Mouse (Mus musculus) midbrain, embryonic 10.5 days (tissue): ENCODE measurements around the gene Grin2c. TPM values are rescaled to one million over a fixed set of nuclear protein-coding genes. Genes with fewer than 3 reads are reported as not detected.

Experiments
- DNase-seq: peaks from one replicate; pipeline ENCODE4 v3.0.0-alpha.2; 2017; ENCODE audit warnings: low spot score
- H3K27ac ChIP-seq: fragments of 300-500 bp; sonication (generic); replicated peaks from 2 replicates; pipeline ENCODE4 v1.5.1; 2016; ENCODE audit warnings: mild to moderate bottlenecking
- H3K27me3 ChIP-seq: fragments of 300-500 bp; sonication (generic); 2 replicates; pipeline ENCODE4 v1.6.1; 2016; ENCODE audit warnings: low read depth, mild to moderate bottlenecking; ENCODE audit not compliant: poor library complexity, severe bottlenecking
- H3K36me3 ChIP-seq: fragments of 300-500 bp; sonication (generic); 2 replicates; pipeline ENCODE4 v1.6.1; 2016; ENCODE audit warnings: mild to moderate bottlenecking, moderate library complexity
- H3K4me1 ChIP-seq: fragments of 300-500 bp; sonication (generic); 2 replicates; pipeline ENCODE4 v1.6.1; 2016
- H3K4me3 ChIP-seq: fragments of 300-500 bp; sonication (generic); 2 replicates; pipeline ENCODE4 v1.5.1; 2016; ENCODE audit warnings: mild to moderate bottlenecking, moderate library complexity
- H3K9me3 ChIP-seq: fragments of 300-500 bp; sonication (generic); replicated peaks from 2 replicates; pipeline ENCODE4 v1.6.1; 2016; ENCODE audit warnings: mild to moderate bottlenecking
- WGBS: fragments of 180-500 bp; shearing (Covaris S2); methylation state at CpG from one replicate; pipeline ENCODE4 v1.1.7; 2016; 5-methylcytosine and 5-hydroxymethylcytosine counted together
- polyA plus RNA-seq: library from polyadenylated mRNA; unstranded; fragments of >200 nt; fragmentation: Nextera tagmentation; extraction: Ambion mirVana; gene quantifications from 2 replicates; pipeline ENCODE4 v1.2.1, GENCODE M21; 2016

Grin2c gene
- polyA plus RNA-seq, 1 experiment from 2014 or later, result 0.02 TPM

DNA sequence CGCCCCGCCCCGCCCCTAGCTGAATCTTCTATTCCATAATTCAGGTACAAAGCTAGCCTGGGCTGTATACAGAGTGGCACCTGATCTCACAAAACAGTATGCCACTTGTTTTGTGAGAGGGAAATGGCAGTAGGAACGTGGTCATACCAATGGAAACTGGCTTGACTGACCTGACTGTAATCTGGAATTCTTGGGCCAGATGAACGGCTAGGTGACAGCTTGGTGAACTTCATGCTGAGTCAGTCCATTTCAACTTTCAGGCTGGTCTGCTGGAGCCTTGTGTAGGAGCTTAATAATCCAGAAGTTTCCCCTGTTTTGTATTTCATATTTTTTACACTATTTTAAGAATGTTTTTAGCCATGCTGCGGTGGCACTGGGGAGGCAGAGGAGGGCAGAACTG lies 11.1 kb upstream of the Grin2c start:
- Histone ChIP-seq H3K4me3 (peak overlapping the region; percentile 65), H3K27me3 (no peaks in the 10 kb centered on the region)
- 72% methylated on average over 6 of the region's 6 CpGs for WGBS

DNA sequence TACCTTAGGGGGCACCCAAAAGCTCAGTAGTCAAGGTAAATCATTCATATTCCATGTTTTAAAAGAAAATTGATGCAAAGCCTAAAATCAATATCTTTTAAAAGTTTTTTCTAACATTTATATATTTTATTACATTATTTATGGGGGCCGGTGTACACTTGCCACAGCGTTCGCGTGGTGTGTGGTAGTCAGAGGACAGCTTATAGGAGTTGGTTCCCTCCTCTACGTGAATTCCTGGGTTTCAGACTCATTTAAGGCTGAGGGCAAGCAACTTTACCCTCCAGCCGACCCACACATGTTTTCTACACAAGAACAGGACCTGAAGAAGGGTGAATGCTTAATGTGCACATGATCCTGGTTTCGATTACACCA lies 10.5 kb upstream of the Grin2c start:
- WGBS, result 26% methylated on average over 7 of the region's 7 CpGs
- peak overlapping the region; percentile 65 for H3K4me3 ChIP-seq
- H3K9me3 ChIP-seq, result no peaks in the 10 kb centered on the region
- H3K4me1 ChIP-seq, result peaks cover 44% of the 10 kb centered on the region
- H3K27ac ChIP-seq, result peak overlapping the region; percentile 88
- no peaks in the 10 kb centered on the region for H3K27me3 ChIP-seq
- no peak for DNase-seq
- no peaks in the 10 kb centered on the region for H3K36me3 ChIP-seq

More for the DNA sequence above, 11.1 kb upstream of the Grin2c start:
- Histone ChIP-seq H3K36me3 (no peaks in the 10 kb centered on the region), H3K27ac (no peak overlapping the region), H3K4me1 (peaks cover 39% of the 10 kb centered on the region), H3K9me3 (no peaks in the 10 kb centered on the region)
- no peak for DNase-seq

DNA sequence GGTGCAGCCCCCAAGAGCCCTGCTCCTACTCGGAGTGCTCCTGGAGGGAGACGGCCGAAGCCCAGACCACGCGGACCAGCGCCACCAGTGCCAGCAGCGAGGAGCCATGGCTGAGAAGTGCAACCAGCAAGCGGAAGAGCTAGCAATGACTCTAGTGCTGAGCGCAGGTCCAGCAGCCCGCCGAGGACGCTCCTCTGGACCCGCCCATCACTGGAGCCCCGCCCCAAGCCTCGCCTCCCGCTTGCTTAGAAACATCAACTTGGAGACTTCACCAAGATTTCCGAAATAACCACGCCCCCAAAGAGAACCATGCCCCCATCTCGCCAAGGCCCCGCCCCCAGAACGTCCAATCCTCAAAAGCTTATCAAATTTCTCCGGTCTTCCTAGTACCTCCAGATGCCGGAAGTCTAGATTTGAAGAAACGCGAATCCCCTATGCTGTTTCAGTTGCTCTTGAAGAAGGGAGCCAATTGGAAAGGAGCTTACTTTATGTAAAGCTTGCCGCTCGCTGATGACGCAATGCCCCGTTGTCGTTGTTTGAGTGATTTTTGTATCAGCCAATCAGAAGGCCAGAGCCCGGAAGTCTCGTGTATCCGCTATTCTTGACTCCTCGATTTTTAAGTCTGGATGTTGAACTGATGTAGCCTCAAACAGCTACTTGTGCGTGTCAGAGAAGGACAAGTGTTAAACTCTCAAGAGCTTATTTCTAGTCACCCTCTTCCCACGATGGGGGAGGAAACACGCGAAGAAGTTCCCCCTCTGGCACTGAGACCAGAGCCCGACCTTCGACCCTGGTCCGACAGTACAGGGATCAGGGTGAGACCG lies 9.9 kb upstream of the Grin2c start, which contains the start of gene Fdxr:
Fdxr (minus strand) TSS at position 271 of the 824 bp plus-strand sequence.
- WGBS, result under 1% methylated on average over 42 of the region's 42 CpGs
- Histone ChIP-seq H3K36me3 (no peaks in the 10 kb centered on the region), H3K4me1 (peaks cover 41% of the 10 kb centered on the region), H3K27ac (peak within 1 kb of the TSS; percentile 88), H3K9me3 (no peaks in the 10 kb centered on the region), H3K4me3 (peak within 1 kb of the TSS; percentile 65), H3K27me3 (no peaks in the 10 kb centered on the region)
- peak; percentile 98 for DNase-seq

DNA sequence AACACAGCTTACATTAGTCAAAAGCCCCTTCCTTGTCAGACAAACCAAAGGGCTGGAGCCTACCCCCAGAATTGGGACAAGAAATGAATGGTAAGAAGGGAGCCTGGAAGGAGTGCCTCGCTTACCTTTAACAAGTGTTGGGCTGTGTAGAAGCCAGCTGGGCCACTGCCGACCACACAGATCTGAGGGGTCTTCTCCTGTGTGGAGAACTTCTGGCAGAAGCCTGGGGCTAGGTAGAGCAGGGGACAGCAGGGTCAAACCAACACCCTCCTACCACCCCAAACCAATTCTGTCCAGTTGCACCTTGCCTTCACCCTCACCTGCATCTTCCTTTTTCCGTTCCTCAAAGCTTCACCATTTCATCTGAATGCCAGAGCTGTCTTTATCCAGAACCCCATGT lies 8.9 kb upstream of the Grin2c start:
- Histone ChIP-seq H3K9me3 (no peaks in the 10 kb centered on the region), H3K4me1 (peaks cover 41% of the 10 kb centered on the region), H3K27me3 (peaks cover 5% of the 10 kb centered on the region; the same call in 1 of the 2 replicates), H3K36me3 (peaks cover 6% of the 10 kb centered on the region; the same call in 1 of the 2 replicates), H3K27ac (peak overlapping the region; percentile 88; the same call in 1 of the 2 replicates), H3K4me3 (peak overlapping the region; percentile 65)
- DNase-seq, result no peak
- WGBS, result 73% methylated on average over 3 of the region's 3 CpGs

GRCm38 (mm10) chr11:115275509-115275908 lies 8.5 kb upstream of the Grin2c start:
- Histone ChIP-seq H3K27ac (no peak overlapping the region), H3K4me1 (peaks cover 44% of the 10 kb centered on the region), H3K27me3 (peaks cover 5% of the 10 kb centered on the region; the same call in 1 of the 2 replicates), H3K9me3 (no peaks in the 10 kb centered on the region), H3K36me3 (peaks cover 6% of the 10 kb centered on the region; the same call in 1 of the 2 replicates), H3K4me3 (peak overlapping the region; percentile 65)
- WGBS, result 91% methylated on average over 6 of the region's 6 CpGs
- no peak for DNase-seq

DNA sequence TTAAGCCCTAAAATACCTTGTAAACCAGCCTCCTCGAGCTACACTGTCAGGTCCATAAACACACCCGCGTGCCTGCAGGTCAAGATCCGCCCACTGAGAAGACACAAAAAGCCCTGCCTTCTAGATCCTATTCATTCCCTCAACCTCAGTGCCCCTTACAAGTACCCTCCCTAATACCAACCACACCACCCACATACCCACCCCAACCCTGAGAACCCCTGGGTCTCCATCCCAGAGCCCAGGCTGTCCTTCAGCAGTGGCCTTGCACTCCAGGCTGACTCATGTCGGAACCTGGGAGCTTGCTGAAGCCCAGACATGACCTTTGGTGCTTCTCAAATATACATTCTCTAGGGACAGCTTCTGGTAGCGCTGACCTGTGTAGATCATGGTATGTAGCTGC lies 7.7 kb upstream of the Grin2c start:
- DNase-seq, result no peak
- H3K4me1 ChIP-seq, result peaks cover 51% of the 10 kb centered on the region
- 91% methylated on average over 6 of the region's 6 CpGs for WGBS

GRCm38 (mm10) chr11:115274178-115274577 lies 7.1 kb upstream of the Grin2c start:
- Histone ChIP-seq H3K36me3 (peaks cover 12% of the 10 kb centered on the region; the same call in 1 of the 2 replicates), H3K4me3 (no peak overlapping the region), H3K27ac (no peak overlapping the region), H3K9me3 (no peaks in the 10 kb centered on the region), H3K27me3 (peaks cover 18% of the 10 kb centered on the region), H3K4me1 (peaks cover 53% of the 10 kb centered on the region)
- WGBS, result 85% methylated on average over 7 of the region's 7 CpGs
- DNase-seq, result no peak

More for the DNA sequence above, 7.7 kb upstream of the Grin2c start:
- no peaks in the 10 kb centered on the region for H3K9me3 ChIP-seq
- no peak overlapping the region for H3K4me3 ChIP-seq
- H3K36me3 ChIP-seq, result peaks cover 6% of the 10 kb centered on the region; the same call in 1 of the 2 replicates
- H3K27ac ChIP-seq, result no peak overlapping the region
- peaks cover 12% of the 10 kb centered on the region for H3K27me3 ChIP-seq

GRCm38 (mm10) chr11:115273735-115274134 lies 6.7 kb upstream of the Grin2c start:
- Histone ChIP-seq H3K27me3 (peaks cover 23% of the 10 kb centered on the region), H3K27ac (no peak overlapping the region; the same call in 1 of the 2 replicates), H3K4me1 (peaks cover 53% of the 10 kb centered on the region), H3K4me3 (no peak overlapping the region), H3K36me3 (peaks cover 17% of the 10 kb centered on the region), H3K9me3 (no peaks in the 10 kb centered on the region)
- 69% methylated on average over 7 of the region's 7 CpGs for WGBS
- no peak for DNase-seq

GRCm38 (mm10) chr11:115272894-115273498 lies 6.0 kb upstream of the Grin2c start:
- no peak for DNase-seq
- peaks cover 24% of the 10 kb centered on the region for H3K36me3 ChIP-seq
- H3K27ac ChIP-seq, result peak overlapping the region; percentile 33; the same call in 1 of the 2 replicates
- no peak overlapping the region for H3K4me3 ChIP-seq
- 80% methylated on average over 10 of the region's 10 CpGs for WGBS
- no peaks in the 10 kb centered on the region for H3K9me3 ChIP-seq
- H3K27me3 ChIP-seq, result peaks cover 30% of the 10 kb centered on the region
- H3K4me1 ChIP-seq, result peaks cover 50% of the 10 kb centered on the region

- Histone ChIP-seq H3K27me3 (peaks cover 45% of the 10 kb centered on the region), H3K4me1 (peaks cover 57% of the 10 kb centered on the region), H3K9me3 (no peaks in the 10 kb centered on the region), H3K27ac (no peak overlapping the region), H3K4me3 (no peak overlapping the region), H3K36me3 (peaks cover 26% of the 10 kb centered on the region)
- no peak for DNase-seq
- 70% methylated on average over 10 of the region's 10 CpGs for WGBS
Observed at GRCm38 (mm10) chr11:115271481-115271880, 4.4 kb upstream of the Grin2c start.

- no peak overlapping the region for H3K4me3 ChIP-seq
- H3K36me3 ChIP-seq, result peaks cover 26% of the 10 kb centered on the region
- H3K27me3 ChIP-seq, result peaks cover 49% of the 10 kb centered on the region
- no peaks in the 10 kb centered on the region for H3K9me3 ChIP-seq
- 84% methylated on average over 9 of the region's 9 CpGs for WGBS
- no peak for DNase-seq
- H3K4me1 ChIP-seq, result peaks cover 57% of the 10 kb centered on the region
- no peak overlapping the region for H3K27ac ChIP-seq
Observed at GRCm38 (mm10) chr11:115271052-115271451, 4.0 kb upstream of the Grin2c start.

DNA sequence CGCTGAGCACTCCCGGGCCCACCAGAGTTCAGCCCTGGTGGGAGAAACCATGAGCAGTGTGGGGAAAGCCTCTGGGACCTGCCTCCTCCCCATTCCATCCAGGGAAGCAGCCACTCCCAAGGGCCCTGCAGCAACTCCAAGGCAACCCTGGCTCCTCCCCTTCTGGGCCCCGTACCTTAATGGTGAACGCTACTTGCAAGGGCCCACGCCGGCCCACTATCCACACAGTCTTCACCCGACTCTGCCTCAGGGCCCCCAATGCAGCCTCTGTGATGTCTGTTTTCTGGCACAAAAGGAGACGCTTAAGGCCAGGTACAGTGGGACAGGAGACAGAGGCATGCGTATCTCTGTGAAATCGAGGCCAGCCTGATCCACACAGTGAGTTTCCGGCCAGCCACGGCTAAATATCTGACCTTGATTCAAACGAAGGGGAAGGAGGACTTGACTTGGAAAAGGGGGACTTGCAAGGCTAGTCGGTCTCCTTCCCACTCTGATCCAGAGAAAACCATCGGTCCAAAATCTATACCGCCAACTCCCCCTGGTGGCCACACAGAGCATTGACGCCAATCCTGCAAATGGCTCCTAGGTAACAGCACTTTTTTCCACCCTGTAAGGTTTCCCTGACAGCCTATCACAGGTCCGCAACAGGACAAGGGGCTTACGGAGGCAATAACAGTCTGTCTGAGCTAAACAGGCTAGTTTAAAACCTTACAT lies 3.3 kb upstream of the Grin2c start:
- DNase-seq, result peak; percentile 84
- WGBS, result 35% methylated on average over 19 of the region's 19 CpGs
- peaks cover 57% of the 10 kb centered on the region for H3K27me3 ChIP-seq
- H3K4me3 ChIP-seq, result no peak overlapping the region
- no peak overlapping the region for H3K27ac ChIP-seq
- H3K4me1 ChIP-seq, result peaks cover 57% of the 10 kb centered on the region
- peaks cover 26% of the 10 kb centered on the region for H3K36me3 ChIP-seq
- no peaks in the 10 kb centered on the region for H3K9me3 ChIP-seq
